Mouse (Mus musculus): ENCODE results near the gene Fbxw2. TPM values are rescaled to one million over a fixed set of nuclear protein-coding genes. Genes with fewer than 3 reads are reported as not detected.
"Not testable (repeated sequence)": the region's sequence is repeated elsewhere in the genome, so short reads cannot be mapped to it uniquely, and the experiment has no call there.

The Fbxw2 gene
- total RNA-seq, 2 experiments from 2014 or later = 86.8 to 100 TPM

- no peak overlapping the region for H3K27ac ChIP-seq
- intact Hi-C loops (cut with DNase I) = no loop called here
- DNase-seq (ENCODE audit: extremely low spot score in 1 of 2, low spot score in 2 of 2) = no peak
- no peak overlapping the region for H3K4me3 ChIP-seq
- TF ChIP-seq CTCF (IDR thresholded peaks at IDR 0.05) = no peak
Measured at GRCm38 (mm10) chr2:34794511-34794910, 31.6 kb downstream of the Fbxw2 start.

- H3K4me3 ChIP-seq; intact Hi-C loops (cut with DNase I); DNase-seq (ENCODE audit: extremely low spot score in 1 of 2, low spot score in 2 of 2); H3K27ac ChIP-seq: not testable (repeated sequence)
- TF ChIP-seq CTCF (IDR thresholded peaks at IDR 0.05) = peak; percentile 7; the same call in 1 of the 2 replicates
Measured at GRCm38 (mm10) chr2:34792543-34792942, 33.6 kb downstream of the Fbxw2 start.

GRCm38 (mm10) chr2:34790282-34790681 is 35.8 kb downstream of the Fbxw2 start:
- intact Hi-C loops (cut with DNase I) = no loop called here

GRCm38 (mm10) chr2:34784085-34784484 is 42.0 kb downstream of the Fbxw2 start:
- no peak overlapping the region for H3K27ac ChIP-seq
- peak; percentile 71 for TF ChIP-seq CTCF (IDR thresholded peaks at IDR 0.05)
- no peak overlapping the region for H3K4me3 ChIP-seq
- intact Hi-C loops (cut with DNase I) = no loop called here
- no peak for DNase-seq (ENCODE audit: extremely low spot score in 1 of 2, low spot score in 2 of 2)

More at GRCm38 (mm10) chr2:34790282-34790681, 35.8 kb downstream of the Fbxw2 start:
- TF ChIP-seq CTCF (IDR thresholded peaks at IDR 0.05) = no peak
- no peak overlapping the region for H3K4me3 ChIP-seq
- DNase-seq (ENCODE audit: extremely low spot score in 1 of 2, low spot score in 2 of 2) = no peak
- H3K27ac ChIP-seq = no peak overlapping the region

GRCm38 (mm10) chr2:34783064-34784020 is 42.8 kb downstream of the Fbxw2 start:
- no peak for TF ChIP-seq CTCF (IDR thresholded peaks at IDR 0.05)
- DNase-seq (ENCODE audit: extremely low spot score in 1 of 2, low spot score in 2 of 2) = no peak
- Histone ChIP-seq H3K27ac (no peak overlapping the region), H3K4me3 (no peak overlapping the region)
- intact Hi-C loops (cut with DNase I) = no loop called here

GRCm38 (mm10) chr2:34777237-34777868 is 48.8 kb downstream of the Fbxw2 start:
- H3K4me3 ChIP-seq = no peak overlapping the region
- DNase-seq (ENCODE audit: extremely low spot score in 1 of 2, low spot score in 2 of 2) = no peak

GRCm38 (mm10) chr2:34774493-34774892 is 51.6 kb downstream of the Fbxw2 start:
- no peak for DNase-seq (ENCODE audit: extremely low spot score in 1 of 2, low spot score in 2 of 2)
- peak overlapping the region; percentile 72 for H3K4me3 ChIP-seq
- intact Hi-C loops (cut with DNase I) = no loop called here
- H3K27ac ChIP-seq = no peak overlapping the region
- no peak for TF ChIP-seq CTCF (IDR thresholded peaks at IDR 0.05)

More at GRCm38 (mm10) chr2:34777237-34777868, 48.8 kb downstream of the Fbxw2 start:
- intact Hi-C loops (cut with DNase I) = no loop called here
- no peak overlapping the region for H3K27ac ChIP-seq
- TF ChIP-seq CTCF (IDR thresholded peaks at IDR 0.05) = no peak

- intact Hi-C loops (cut with DNase I) = no loop called here
- no peak overlapping the region for H3K27ac ChIP-seq
- peak overlapping the region; percentile 72 for H3K4me3 ChIP-seq
- no peak for TF ChIP-seq CTCF (IDR thresholded peaks at IDR 0.05)
- no peak for DNase-seq (ENCODE audit: extremely low spot score in 1 of 2, low spot score in 2 of 2)
Measured at GRCm38 (mm10) chr2:34773673-34774072, 52.4 kb downstream of the Fbxw2 start.

GRCm38 (mm10) chr2:34772252-34773235 is 53.6 kb downstream of the Fbxw2 start:
- Histone ChIP-seq H3K4me3 (peak overlapping the region; percentile 72), H3K27ac (peak overlapping the region; percentile 95)
- intact Hi-C loops (cut with DNase I) = loop anchor here (1.0 kb wide), 1 partner anchor 27 kb away; the partner anchor contains the start of gene Rabepk
- no peak for TF ChIP-seq CTCF (IDR thresholded peaks at IDR 0.05)
- no peak for DNase-seq (ENCODE audit: extremely low spot score in 1 of 2, low spot score in 2 of 2)

GRCm38 (mm10) chr2:34771368-34772226 is 54.5 kb downstream of the Fbxw2 start, which contains the start of gene Hspa5:
Hspa5 (plus strand) TSS chr2:34771970.
- TF ChIP-seq CTCF (IDR thresholded peaks at IDR 0.05) = no peak
- Histone ChIP-seq H3K27ac (peak within 1 kb of the TSS; percentile 95), H3K4me3 (peak within 1 kb of the TSS; percentile 95)
- intact Hi-C loops (cut with DNase I) = loop anchor here (1.0 kb wide), 2 partner anchors 17 to 28 kb away; partner anchors contain the start of gene Rabepk
- peak; percentile 99 for DNase-seq (ENCODE audit: extremely low spot score in 1 of 2, low spot score in 2 of 2)
